Mouse (Mus musculus): Measurements from ENCODE around the gene Ppm1n. TPM values are rescaled to one million over a fixed set of nuclear protein-coding genes. Genes with fewer than 3 reads are reported as not detected.

Gene Ppm1n
- polyA plus RNA-seq, 1 experiment from 2014 or later, result not detected

DNA sequence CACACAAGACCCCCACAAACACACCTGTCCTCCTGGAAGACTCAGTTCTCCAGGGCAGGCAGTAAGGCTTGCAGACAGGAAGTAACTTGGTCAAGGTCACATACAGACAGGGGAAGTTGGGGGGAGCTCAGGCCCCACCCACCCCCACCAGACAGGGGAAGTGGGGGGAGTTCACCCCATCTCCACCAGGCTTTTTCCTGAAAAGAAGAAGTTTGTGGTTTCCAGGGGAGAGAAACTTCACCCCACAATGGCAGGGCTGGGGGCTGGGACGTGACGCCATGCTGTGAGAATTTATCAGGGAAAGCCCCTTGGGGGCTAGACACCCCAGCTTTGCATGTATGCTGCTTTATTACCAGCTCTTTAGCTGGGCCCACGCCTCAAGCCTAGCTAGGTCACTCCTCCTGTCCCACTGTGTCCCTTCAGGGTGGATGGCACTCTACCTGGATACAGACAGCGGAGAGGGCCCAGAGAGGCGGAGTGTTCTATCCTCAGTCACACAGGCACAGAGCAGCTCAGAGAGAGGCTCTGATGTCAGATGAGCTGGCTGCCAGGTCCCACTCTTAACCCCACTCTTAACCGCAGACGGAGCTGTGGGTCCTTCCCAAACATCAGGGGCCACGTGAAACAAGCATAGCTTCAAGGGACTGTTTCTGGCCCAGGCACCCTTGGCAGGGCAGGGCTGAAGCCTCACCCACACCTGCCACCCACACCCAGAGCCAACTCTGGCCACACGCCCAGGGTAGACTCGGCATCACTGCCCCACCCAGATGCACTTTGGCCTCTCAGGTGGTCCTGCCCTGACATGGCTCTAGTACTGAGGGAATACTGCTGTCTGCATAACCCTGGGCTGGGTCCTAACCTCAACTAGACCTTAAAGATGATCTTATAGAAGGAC lies 13.7 kb downstream of the Ppm1n start:
- no peak overlapping the region for H3K4me2 ChIP-seq (replicated peaks; ENCODE audit: low read depth, low read length)
- no peak overlapping the region for H3K9ac ChIP-seq (ENCODE audit: low read depth, low read length)
- ATAC-seq (ENCODE audit: low FRiP score, low TSS enrichment), result no peak
- H3K4me1 ChIP-seq (ENCODE audit: control insufficient read depth, insufficient read depth, low read length), result peaks cover 20% of the 10 kb centered on the region
- no peak overlapping the region for H3K4me3 ChIP-seq (ENCODE audit: low read length)
- no peaks in the 10 kb centered on the region for H3K27me3 ChIP-seq (ENCODE audit: control insufficient read depth, insufficient read depth, low read length)
- peaks cover 44% of the 10 kb centered on the region for H3K36me3 ChIP-seq (ENCODE audit: control insufficient read depth, insufficient read depth, low read length)
- 73% methylated on average over 10 of the region's 10 CpGs for WGBS
- H3K9me3 ChIP-seq (ENCODE audit: control insufficient read depth, low read length), result no peaks in the 10 kb centered on the region
- no peak overlapping the region for H3K27ac ChIP-seq (ENCODE audit: low read depth, low read length)

DNA sequence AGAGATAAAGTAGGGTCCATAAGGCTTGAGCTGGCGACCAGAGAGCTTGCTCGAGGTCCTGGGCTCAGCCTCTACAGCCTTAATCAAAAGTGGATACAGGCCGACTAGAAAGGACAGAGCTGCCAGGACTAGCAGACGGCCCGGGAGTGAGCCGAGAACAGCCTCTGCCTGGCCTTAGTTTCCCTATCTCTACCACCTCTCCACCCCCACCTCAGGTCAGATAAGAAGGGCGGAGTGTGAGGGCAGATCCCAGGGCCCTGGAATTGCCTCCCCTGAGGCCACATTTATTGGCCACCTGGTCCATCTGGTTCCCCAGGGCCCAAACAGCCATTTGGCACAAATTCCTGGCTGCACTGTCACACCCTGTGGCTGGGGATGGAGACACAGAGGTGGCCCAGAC lies 14.7 kb downstream of the Ppm1n start:
- Histone ChIP-seq H3K36me3 (ENCODE audit: control insufficient read depth, insufficient read depth, low read length) (peaks cover 54% of the 10 kb centered on the region), H3K27ac (ENCODE audit: low read depth, low read length) (no peak overlapping the region), H3K27me3 (ENCODE audit: control insufficient read depth, insufficient read depth, low read length) (no peaks in the 10 kb centered on the region), H3K9ac (ENCODE audit: low read depth, low read length) (no peak overlapping the region), H3K9me3 (ENCODE audit: control insufficient read depth, low read length) (no peaks in the 10 kb centered on the region), H3K4me2 (replicated peaks; ENCODE audit: low read depth, low read length) (no peak overlapping the region), H3K4me1 (ENCODE audit: control insufficient read depth, insufficient read depth, low read length) (peaks cover 19% of the 10 kb centered on the region), H3K4me3 (ENCODE audit: low read length) (no peak overlapping the region)
- WGBS, result 58% methylated on average over 7 of the region's 7 CpGs
- no peak for ATAC-seq (ENCODE audit: low FRiP score, low TSS enrichment)

DNA sequence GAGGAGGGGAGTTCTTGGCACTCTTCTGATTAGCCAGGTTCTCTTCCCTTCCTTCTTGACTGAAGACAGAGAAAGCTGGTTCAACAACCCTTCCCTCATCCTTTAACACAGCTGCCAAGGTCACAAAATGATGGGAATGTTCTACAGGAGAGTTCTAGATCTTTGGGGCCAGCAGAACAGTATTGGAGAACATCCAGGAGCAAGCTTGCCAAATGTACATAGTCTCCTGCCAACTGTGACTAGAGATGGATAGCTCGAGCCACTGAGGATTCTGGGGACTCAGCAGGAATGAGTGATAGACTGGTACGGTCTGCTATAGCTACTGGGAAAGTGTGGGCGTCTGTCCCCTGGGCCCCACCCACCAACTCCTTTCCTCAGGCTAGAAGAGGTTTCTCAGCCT lies 21.5 kb downstream of the Ppm1n start:
- Histone ChIP-seq H3K4me3 (ENCODE audit: low read length) (no peak overlapping the region), H3K27me3 (ENCODE audit: control insufficient read depth, insufficient read depth, low read length) (no peaks in the 10 kb centered on the region), H3K4me1 (ENCODE audit: control insufficient read depth, insufficient read depth, low read length) (no peaks in the 10 kb centered on the region), H3K9me3 (ENCODE audit: control insufficient read depth, low read length) (no peaks in the 10 kb centered on the region), H3K27ac (ENCODE audit: low read depth, low read length) (no peak overlapping the region), H3K4me2 (replicated peaks; ENCODE audit: low read depth, low read length) (no peak overlapping the region), H3K9ac (ENCODE audit: low read depth, low read length) (no peak overlapping the region), H3K36me3 (ENCODE audit: control insufficient read depth, insufficient read depth, low read length) (peaks cover 80% of the 10 kb centered on the region)
- 84% methylated on average over 3 of the region's 3 CpGs for WGBS
- ATAC-seq (ENCODE audit: low FRiP score, low TSS enrichment), result no peak

DNA sequence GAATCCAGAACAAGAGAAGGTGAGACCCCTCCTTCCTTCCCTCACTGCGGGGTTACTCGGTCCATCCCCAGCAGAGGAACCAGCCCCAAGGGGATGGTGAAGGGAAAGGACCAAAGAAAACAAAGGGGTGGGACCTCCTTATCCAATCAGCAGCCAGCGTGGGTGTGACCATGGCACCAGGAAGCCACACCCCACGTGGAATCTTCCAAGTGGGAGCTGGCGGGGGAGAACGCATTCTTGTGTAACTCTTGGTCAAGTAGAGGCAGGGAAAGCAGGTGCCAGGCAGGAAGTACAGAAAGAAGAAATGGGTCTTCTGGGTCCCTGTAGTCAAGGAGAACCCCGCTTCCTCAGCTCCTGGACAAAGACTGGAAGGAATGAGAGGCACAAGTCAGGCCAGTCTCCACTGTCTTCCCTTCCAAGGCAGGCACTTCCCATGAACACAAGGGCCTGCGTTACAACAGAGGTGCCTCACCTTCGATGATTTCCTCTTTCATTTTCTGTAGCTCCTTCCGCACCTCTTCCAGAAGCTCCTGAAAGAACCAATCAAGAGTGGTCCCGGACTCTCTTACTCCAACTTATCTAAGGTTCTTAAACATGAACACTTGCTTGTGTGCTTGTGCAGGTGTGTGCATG lies 22.4 kb downstream of the Ppm1n start:
- H3K9me3 ChIP-seq (ENCODE audit: control insufficient read depth, low read length), result no peaks in the 10 kb centered on the region
- 48% methylated on average over 11 of the region's 11 CpGs for WGBS
- H3K4me2 ChIP-seq (replicated peaks; ENCODE audit: low read depth, low read length), result no peak overlapping the region
- H3K27me3 ChIP-seq (ENCODE audit: control insufficient read depth, insufficient read depth, low read length), result no peaks in the 10 kb centered on the region
- no peak overlapping the region for H3K9ac ChIP-seq (ENCODE audit: low read depth, low read length)
- H3K4me3 ChIP-seq (ENCODE audit: low read length), result no peak overlapping the region
- ATAC-seq (ENCODE audit: low FRiP score, low TSS enrichment), result peak; percentile 71
- H3K27ac ChIP-seq (ENCODE audit: low read depth, low read length), result no peak overlapping the region
- peaks cover 73% of the 10 kb centered on the region for H3K36me3 ChIP-seq (ENCODE audit: control insufficient read depth, insufficient read depth, low read length)
- H3K4me1 ChIP-seq (ENCODE audit: control insufficient read depth, insufficient read depth, low read length), result no peaks in the 10 kb centered on the region

DNA sequence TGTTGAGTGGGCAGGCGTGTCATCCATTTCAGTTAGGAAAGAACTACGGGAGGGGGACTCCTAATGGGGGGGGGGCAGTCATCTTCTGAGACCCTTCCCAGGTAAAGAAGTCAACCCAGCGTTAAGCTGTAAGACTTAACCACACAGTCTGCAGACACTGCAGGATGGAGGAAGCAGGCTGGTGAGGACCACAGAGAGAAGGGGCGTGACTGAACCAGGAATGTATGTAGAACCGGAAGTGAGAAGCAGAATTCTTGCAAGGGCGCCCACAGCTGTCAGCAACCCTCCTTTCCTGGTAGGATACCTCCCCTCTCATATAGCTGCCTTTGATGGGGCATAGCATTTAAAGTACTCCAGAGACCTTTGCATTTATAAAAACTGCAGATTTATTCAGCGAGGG lies 23.3 kb downstream of the Ppm1n start:
- ATAC-seq (ENCODE audit: low FRiP score, low TSS enrichment), result no peak
- Histone ChIP-seq H3K4me2 (replicated peaks; ENCODE audit: low read depth, low read length) (no peak overlapping the region), H3K36me3 (ENCODE audit: control insufficient read depth, insufficient read depth, low read length) (peaks cover 64% of the 10 kb centered on the region)

DNA sequence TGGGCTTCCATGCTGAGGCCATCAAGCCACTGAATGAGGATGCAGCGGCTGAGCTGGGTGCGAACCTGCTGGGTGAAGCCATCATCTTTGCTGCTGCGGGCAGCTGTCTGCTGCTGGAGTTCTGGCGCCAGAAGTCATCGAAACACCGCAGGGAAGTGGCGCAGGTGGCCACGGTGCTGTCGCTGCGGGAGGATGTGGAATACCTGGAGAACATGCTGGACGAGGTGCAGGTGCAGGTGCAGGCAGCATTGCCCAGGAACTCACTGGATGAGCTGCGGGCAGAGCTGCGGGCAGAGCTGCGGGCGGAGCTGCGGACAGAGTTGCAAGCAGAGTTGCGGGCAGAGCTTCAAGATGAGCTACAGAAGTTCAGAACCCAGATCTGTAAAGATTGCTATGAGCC lies 24.5 kb downstream of the Ppm1n start:
- Histone ChIP-seq H3K9ac (ENCODE audit: low read depth, low read length) (no peak overlapping the region), H3K4me2 (replicated peaks; ENCODE audit: low read depth, low read length) (no peak overlapping the region), H3K36me3 (ENCODE audit: control insufficient read depth, insufficient read depth, low read length) (peaks cover 53% of the 10 kb centered on the region), H3K4me1 (ENCODE audit: control insufficient read depth, insufficient read depth, low read length) (no peaks in the 10 kb centered on the region), H3K9me3 (ENCODE audit: control insufficient read depth, low read length) (no peaks in the 10 kb centered on the region), H3K4me3 (ENCODE audit: low read length) (no peak overlapping the region), H3K27ac (ENCODE audit: low read depth, low read length) (no peak overlapping the region), H3K27me3 (ENCODE audit: control insufficient read depth, insufficient read depth, low read length) (no peaks in the 10 kb centered on the region)
- no peak for ATAC-seq (ENCODE audit: low FRiP score, low TSS enrichment)
- WGBS, result 86% methylated on average over 17 of the region's 17 CpGs

More for the DNA sequence above, 23.3 kb downstream of the Ppm1n start:
- no peaks in the 10 kb centered on the region for H3K9me3 ChIP-seq (ENCODE audit: control insufficient read depth, low read length)
- H3K27me3 ChIP-seq (ENCODE audit: control insufficient read depth, insufficient read depth, low read length), result no peaks in the 10 kb centered on the region
- H3K9ac ChIP-seq (ENCODE audit: low read depth, low read length), result no peak overlapping the region
- H3K27ac ChIP-seq (ENCODE audit: low read depth, low read length), result no peak overlapping the region
- 82% methylated on average over 7 of the region's 7 CpGs for WGBS
- H3K4me1 ChIP-seq (ENCODE audit: control insufficient read depth, insufficient read depth, low read length), result no peaks in the 10 kb centered on the region
- no peak overlapping the region for H3K4me3 ChIP-seq (ENCODE audit: low read length)

DNA sequence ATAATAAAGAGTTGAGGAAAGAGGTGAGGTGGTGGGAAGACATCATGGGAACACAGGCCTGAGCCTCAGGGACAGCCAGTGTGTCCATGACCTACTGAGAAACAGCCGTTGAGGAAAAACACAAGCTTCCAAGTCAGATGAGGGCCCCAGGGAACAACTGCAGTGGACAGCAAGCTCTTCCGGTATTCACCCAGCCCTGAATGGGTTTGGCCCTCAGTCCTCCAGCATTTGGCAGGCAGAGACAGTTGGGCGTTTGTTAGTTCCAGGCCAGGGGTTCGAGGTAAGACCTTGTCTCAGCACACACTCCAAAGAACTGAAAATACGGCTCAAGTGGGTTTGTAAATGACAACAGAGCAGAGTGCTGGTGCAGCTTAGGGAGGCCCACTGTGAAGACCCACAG lies 26.4 kb downstream of the Ppm1n start:
- Histone ChIP-seq H3K27ac (ENCODE audit: low read depth, low read length) (no peak overlapping the region), H3K9ac (ENCODE audit: low read depth, low read length) (no peak overlapping the region), H3K4me3 (ENCODE audit: low read length) (no peak overlapping the region), H3K36me3 (ENCODE audit: control insufficient read depth, insufficient read depth, low read length) (peaks cover 33% of the 10 kb centered on the region), H3K27me3 (ENCODE audit: control insufficient read depth, insufficient read depth, low read length) (no peaks in the 10 kb centered on the region), H3K4me1 (ENCODE audit: control insufficient read depth, insufficient read depth, low read length) (no peaks in the 10 kb centered on the region), H3K4me2 (replicated peaks; ENCODE audit: low read depth, low read length) (no peak overlapping the region), H3K9me3 (ENCODE audit: control insufficient read depth, low read length) (no peaks in the 10 kb centered on the region)
- 70% methylated on average over 5 of the region's 5 CpGs for WGBS
- ATAC-seq (ENCODE audit: low FRiP score, low TSS enrichment), result no peak

DNA sequence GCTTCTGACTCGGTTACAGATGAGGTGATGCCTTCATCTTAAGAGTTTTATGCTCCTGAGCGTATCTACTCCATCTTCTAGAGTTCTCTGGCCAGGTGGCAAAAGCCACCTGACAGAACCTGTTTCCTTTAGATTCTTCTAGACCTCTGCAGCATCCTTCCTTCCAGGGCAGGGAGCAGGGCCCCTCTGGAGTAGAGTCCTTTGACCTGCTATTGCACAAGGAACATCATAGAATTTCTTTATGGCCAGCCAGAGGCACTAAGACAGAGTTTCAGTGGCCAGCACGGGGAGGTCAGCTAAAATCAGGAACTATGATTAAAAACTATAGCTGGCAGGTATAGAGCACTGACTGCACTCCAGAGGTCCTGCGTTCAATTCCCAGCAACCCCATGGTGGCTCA lies 27.8 kb downstream of the Ppm1n start:
- no peak overlapping the region for H3K9ac ChIP-seq (ENCODE audit: low read depth, low read length)
- WGBS, result 85% methylated on average over 4 of the region's 4 CpGs
- peaks cover 25% of the 10 kb centered on the region for H3K36me3 ChIP-seq (ENCODE audit: control insufficient read depth, insufficient read depth, low read length)
- no peak overlapping the region for H3K27ac ChIP-seq (ENCODE audit: low read depth, low read length)
- no peaks in the 10 kb centered on the region for H3K4me1 ChIP-seq (ENCODE audit: control insufficient read depth, insufficient read depth, low read length)
- H3K9me3 ChIP-seq (ENCODE audit: control insufficient read depth, low read length), result no peaks in the 10 kb centered on the region
- no peak overlapping the region for H3K4me3 ChIP-seq (ENCODE audit: low read length)
- ATAC-seq (ENCODE audit: low FRiP score, low TSS enrichment), result no peak
- H3K4me2 ChIP-seq (replicated peaks; ENCODE audit: low read depth, low read length), result no peak overlapping the region
- H3K27me3 ChIP-seq (ENCODE audit: control insufficient read depth, insufficient read depth, low read length), result no peaks in the 10 kb centered on the region

DNA sequence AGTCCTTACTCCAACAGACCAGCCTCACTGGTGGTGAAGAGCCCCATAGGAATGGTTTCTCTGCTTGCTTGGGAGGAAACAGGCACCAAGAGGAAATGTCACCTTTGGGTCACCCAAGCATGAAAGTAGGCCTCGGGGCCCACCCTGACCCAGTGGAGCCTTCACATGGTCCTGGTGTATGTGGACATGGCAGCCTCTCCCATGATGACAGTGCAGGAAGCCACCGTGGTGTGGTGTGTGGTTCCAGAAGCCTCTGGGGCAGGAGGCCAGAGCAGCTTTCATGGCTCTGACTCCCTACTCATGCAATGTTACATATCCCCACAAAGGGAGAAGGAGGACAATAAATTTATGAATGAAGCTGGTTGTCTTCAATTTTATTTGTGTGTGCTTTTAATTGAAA lies 32.4 kb downstream of the Ppm1n start:
- 79% methylated on average over 2 of the region's 2 CpGs for WGBS

More for the DNA sequence above, 32.4 kb downstream of the Ppm1n start:
- H3K36me3 ChIP-seq (ENCODE audit: control insufficient read depth, insufficient read depth, low read length), result peaks cover 25% of the 10 kb centered on the region
- ATAC-seq (ENCODE audit: low FRiP score, low TSS enrichment), result no peak
- no peaks in the 10 kb centered on the region for H3K4me1 ChIP-seq (ENCODE audit: control insufficient read depth, insufficient read depth, low read length)
- no peak overlapping the region for H3K4me3 ChIP-seq (ENCODE audit: low read length)
- H3K27ac ChIP-seq (ENCODE audit: low read depth, low read length), result no peak overlapping the region
- no peak overlapping the region for H3K9ac ChIP-seq (ENCODE audit: low read depth, low read length)
- no peak overlapping the region for H3K4me2 ChIP-seq (replicated peaks; ENCODE audit: low read depth, low read length)
- no peaks in the 10 kb centered on the region for H3K9me3 ChIP-seq (ENCODE audit: control insufficient read depth, low read length)
- H3K27me3 ChIP-seq (ENCODE audit: control insufficient read depth, insufficient read depth, low read length), result no peaks in the 10 kb centered on the region

All from kidney, embryonic 14.5 days (tissue).